Mouse (Mus musculus) stomach, postnatal 0 days (tissue): ENCODE results near the gene Ube2e2. TPM values are rescaled to one million over a fixed set of nuclear protein-coding genes. Genes with fewer than 3 reads are reported as not detected.
"Not testable (repeated sequence)": the region's sequence is repeated elsewhere in the genome, so short reads cannot be mapped to it uniquely, and the experiment has no call there.

ENCODE experiments used
- ATAC-seq: fragments of 200-750 bp; cut with Nextera tagmentation; 2 replicates; pipeline ENCODE4 v1.8.0; 2017; ENCODE audit not compliant: low FRiP score, low TSS enrichment
- DNase-seq: peaks from one replicate; pipeline ENCODE4 v3.0.0-alpha.2; 2016; ENCODE audit warnings: low spot score
- H3K27ac ChIP-seq: fragments of 300-500 bp; sonication (generic); replicated peaks from 2 replicates; pipeline ENCODE4 v1.5.1; 2014; ENCODE audit warnings: mild to moderate bottlenecking, control low read depth
- H3K27me3 ChIP-seq: fragments of 300-500 bp; sonication (generic); 2 replicates; pipeline ENCODE4 v1.6.1; 2014; ENCODE audit warnings: low read length; ENCODE audit not compliant: control insufficient read depth, insufficient read depth
- H3K36me3 ChIP-seq: fragments of 300-500 bp; sonication (generic); 2 replicates; pipeline ENCODE4 v1.6.1; 2014; ENCODE audit warnings: low read length, mixed read lengths; ENCODE audit not compliant: control insufficient read depth, insufficient read depth
- H3K4me1 ChIP-seq: fragments of 300-500 bp; sonication (generic); replicated peaks from 2 replicates; pipeline ENCODE4 v1.6.1; 2014; ENCODE audit warnings: antibody characterized with exemption; ENCODE audit not compliant: control insufficient read depth, insufficient read depth
- H3K4me2 ChIP-seq: fragments of 300-500 bp; sonication (generic); replicated peaks from 2 replicates; pipeline ENCODE4 v1.6.1; 2014; ENCODE audit warnings: low read depth, mild to moderate bottlenecking, control low read depth, moderate library complexity
- H3K4me3 ChIP-seq: fragments of 300-500 bp; sonication (generic); 2 replicates; pipeline ENCODE4 v1.5.1; 2014; ENCODE audit warnings: low read depth, low read length, control low read depth
- H3K9ac ChIP-seq: fragments of 300-500 bp; sonication (generic); 2 replicates; pipeline ENCODE4 v1.6.1; 2014; ENCODE audit warnings: mild to moderate bottlenecking, low read length, control low read depth, mixed read lengths
- H3K9me3 ChIP-seq: fragments of 300-500 bp; sonication (generic); 2 replicates; pipeline ENCODE4 v1.6.1; 2016; ENCODE audit warnings: low read length; ENCODE audit not compliant: control insufficient read depth
- CTCF ChIP-seq: IDR thresholded peaks from 2 replicates; pipeline ENCODE4 v1.5.1; 2016; ENCODE audit warnings: antibody characterized with exemption, low read depth, mild to moderate bottlenecking, moderate library complexity
- EP300 ChIP-seq: optimal IDR thresholded peaks from 2 replicates; pipeline ENCODE3; 2016; ENCODE audit warnings: antibody characterized with exemption
- WGBS: fragments of 180-500 bp; shearing (Covaris S2); extraction: QIAGEN DNeasy Blood & Tissue Kit; methylation state at CpG from one replicate; pipeline ENCODE4 v1.1.7; 2014; 5-methylcytosine and 5-hydroxymethylcytosine counted together
- polyA plus RNA-seq: library from polyadenylated mRNA; unstranded; fragments of >200 nt; fragmentation: Nextera tagmentation; extraction: Ambion mirVana; gene quantifications from 2 replicates; pipeline ENCODE4 v1.2.1, GENCODE M21; 2015

Ube2e2 gene
- polyA plus RNA-seq, 1 experiment from 2014 or later, result 61.5 TPM

DNA sequence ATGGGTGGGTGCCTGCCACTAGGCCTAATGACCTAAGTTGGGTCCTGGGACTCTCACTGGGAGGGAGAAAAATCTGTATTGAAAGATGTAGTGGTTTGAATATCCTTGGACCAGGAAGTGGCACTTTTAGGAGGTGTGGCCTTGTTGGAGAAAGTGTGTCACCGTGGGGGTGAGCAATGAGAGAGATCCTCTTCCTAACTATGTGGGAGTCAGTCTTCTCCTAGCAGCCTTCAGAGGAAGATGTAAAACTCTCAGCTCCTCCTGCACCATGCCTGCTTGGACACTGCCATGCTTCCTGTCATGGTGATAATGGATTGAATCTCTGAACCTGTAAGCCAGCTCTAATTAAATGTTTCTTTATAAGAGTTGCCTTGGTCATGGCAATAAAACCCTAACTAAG lies 338.8 kb downstream of the Ube2e2 start:
- DNase-seq, result no peak
- no peak for ATAC-seq
- H3K4me1 ChIP-seq, result no peaks in the 10 kb centered on the region
- no peak for TF ChIP-seq CTCF
- no peak overlapping the region for H3K4me2 ChIP-seq
- no peaks in the 10 kb centered on the region for H3K36me3 ChIP-seq
- no peaks in the 10 kb centered on the region for H3K27me3 ChIP-seq
- H3K9ac ChIP-seq, result no peak overlapping the region
- WGBS, result 59% methylated on average over 1 of the region's 1 CpGs
- no peak overlapping the region for H3K27ac ChIP-seq
- no peaks in the 10 kb centered on the region for H3K9me3 ChIP-seq
- H3K4me3 ChIP-seq, result no peak overlapping the region

DNA sequence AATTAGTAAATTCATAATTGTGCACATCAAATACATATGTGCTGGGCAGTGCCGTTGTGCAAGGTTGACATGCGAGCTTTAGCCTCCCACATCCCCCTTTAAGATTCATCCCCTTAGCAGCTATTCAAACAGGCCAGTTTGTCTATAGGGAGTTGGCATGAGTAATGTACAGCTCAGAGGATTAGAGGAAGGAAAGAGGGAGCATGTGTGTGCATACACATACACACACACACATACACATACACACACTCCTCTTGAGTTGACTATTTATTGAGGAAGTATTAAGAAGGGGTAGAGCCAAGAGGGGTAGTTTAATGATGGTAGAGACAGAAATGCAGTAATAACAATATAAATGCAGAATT lies 339.5 kb downstream of the Ube2e2 start:
- no peak for DNase-seq
- ATAC-seq, result peak; percentile 60; the same call in 1 of the 2 replicates
- Histone ChIP-seq H3K9me3 (no peaks in the 10 kb centered on the region), H3K4me1 (no peaks in the 10 kb centered on the region), H3K27me3 (no peaks in the 10 kb centered on the region), H3K4me2 (no peak overlapping the region), H3K36me3 (no peaks in the 10 kb centered on the region), H3K4me3 (no peak overlapping the region), H3K9ac (no peak overlapping the region), H3K27ac (no peak overlapping the region)
- no peak for TF ChIP-seq EP300
- TF ChIP-seq CTCF, result no peak
- WGBS, result 49% methylated on average over 2 of the region's 2 CpGs

DNA sequence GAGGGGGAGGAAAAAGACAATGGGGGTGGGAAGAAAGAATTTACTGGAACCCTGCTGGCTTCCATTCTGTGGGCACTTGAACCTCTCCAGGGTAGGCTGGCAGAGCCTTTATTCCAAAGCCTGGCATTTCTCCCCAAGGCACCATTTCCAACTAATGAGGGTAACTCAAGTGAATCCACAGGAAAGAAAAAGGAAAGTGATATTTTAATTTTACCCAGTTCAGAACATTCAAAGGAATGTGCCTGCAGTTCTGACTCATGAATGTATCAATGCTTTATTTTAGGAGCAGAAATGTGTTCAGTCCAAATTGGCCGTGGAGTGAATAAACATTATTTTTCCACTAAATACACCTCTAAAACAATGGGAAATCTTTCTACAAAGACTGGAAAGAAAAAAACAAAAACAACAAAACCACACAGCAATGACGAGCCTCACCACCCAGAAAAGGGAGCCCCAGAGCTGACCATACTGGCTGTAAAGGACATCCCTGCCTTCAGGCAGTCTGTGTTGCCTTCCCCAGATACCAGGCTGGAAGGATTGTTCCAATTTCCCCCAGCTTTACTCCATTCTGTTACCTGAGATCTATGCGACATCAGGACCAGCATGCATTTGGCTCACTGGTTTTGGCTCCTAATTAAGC lies 340.0 kb downstream of the Ube2e2 start:
- H3K4me2 ChIP-seq, result no peak overlapping the region
- H3K4me1 ChIP-seq, result no peaks in the 10 kb centered on the region
- H3K9me3 ChIP-seq, result no peaks in the 10 kb centered on the region
- no peak overlapping the region for H3K27ac ChIP-seq
- H3K27me3 ChIP-seq, result no peaks in the 10 kb centered on the region
- H3K36me3 ChIP-seq, result no peaks in the 10 kb centered on the region
- no peak for ATAC-seq
- no peak for TF ChIP-seq EP300
- no peak for TF ChIP-seq CTCF
- no peak overlapping the region for H3K9ac ChIP-seq
- H3K4me3 ChIP-seq, result no peak overlapping the region
- WGBS, result 57% methylated on average over 3 of the region's 3 CpGs
- no peak for DNase-seq

DNA sequence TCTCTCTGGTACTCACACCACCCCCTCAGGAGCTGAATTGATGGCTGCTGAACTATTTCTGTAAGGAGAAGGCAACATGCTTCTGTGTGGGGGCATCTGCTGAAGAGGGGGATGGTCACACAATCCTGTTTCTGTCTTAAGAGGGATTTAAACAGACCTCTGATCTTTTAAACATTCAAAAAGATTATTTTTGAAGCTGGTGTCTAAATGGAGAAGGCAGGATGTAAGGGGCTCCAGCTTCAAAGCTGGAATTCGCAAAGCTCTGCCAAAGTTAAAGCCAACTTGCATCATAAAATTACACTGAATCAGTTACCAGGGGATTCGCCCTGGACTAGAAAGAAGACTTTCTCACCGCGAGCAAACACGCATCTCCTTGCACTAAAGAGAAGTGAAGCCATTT lies 346.5 kb downstream of the Ube2e2 start:
- ATAC-seq (no peak), DNase-seq (no peak)
- 49% methylated on average over 5 of the region's 5 CpGs for WGBS
- no peak overlapping the region for H3K4me3 ChIP-seq
- TF ChIP-seq EP300 (no peak), CTCF (no peak)
- no peak overlapping the region for H3K4me2 ChIP-seq
- no peaks in the 10 kb centered on the region for H3K9me3 ChIP-seq
- no peak overlapping the region for H3K27ac ChIP-seq
- no peaks in the 10 kb centered on the region for H3K4me1 ChIP-seq
- no peaks in the 10 kb centered on the region for H3K27me3 ChIP-seq
- H3K36me3 ChIP-seq, result no peaks in the 10 kb centered on the region
- no peak overlapping the region for H3K9ac ChIP-seq

DNA sequence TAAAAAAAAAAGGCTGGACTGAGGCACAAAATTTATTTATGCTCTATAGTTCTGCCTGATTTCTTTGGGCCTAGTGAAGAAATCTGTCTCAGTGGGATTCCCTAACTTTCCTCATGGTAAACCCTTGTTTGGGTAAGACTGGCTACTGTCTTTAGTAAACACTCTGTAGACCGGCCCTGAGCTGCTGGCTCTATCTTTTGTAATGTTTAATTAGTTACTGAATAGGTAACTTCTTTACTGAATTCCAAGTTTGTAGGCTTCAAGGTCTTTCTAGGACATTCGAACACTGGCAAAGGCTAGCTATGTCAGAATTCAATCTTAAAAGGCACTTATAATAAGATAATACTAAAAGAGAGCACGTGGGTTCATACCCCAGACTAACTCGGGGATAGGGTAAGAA lies 355.0 kb downstream of the Ube2e2 start:
- ATAC-seq, result not testable (repeated sequence)

DNA sequence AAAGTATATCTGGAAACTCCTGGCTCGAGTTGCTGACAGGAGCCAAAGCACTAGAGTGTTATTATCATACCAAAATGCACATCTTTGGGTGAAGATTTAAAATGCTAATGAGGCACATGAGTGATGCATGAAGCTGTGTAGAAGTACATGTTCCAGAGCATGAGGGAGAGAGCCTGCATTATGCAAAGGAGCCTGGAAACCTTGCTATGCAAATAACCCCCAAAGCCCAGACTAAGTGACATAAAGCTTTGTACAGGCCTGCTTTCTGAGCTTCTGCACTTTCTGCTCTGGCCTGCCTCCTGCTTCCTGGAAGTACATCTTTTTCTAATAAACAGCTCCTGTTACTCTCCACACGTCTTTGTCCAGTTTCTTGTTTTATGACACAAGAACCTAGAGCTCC lies 363.2 kb downstream of the Ube2e2 start:
- 58% methylated on average over 2 of the region's 2 CpGs for WGBS
- H3K27me3 ChIP-seq, result no peaks in the 10 kb centered on the region
- TF ChIP-seq CTCF, result no peak
- TF ChIP-seq EP300, result no peak
- H3K4me1 ChIP-seq, result no peaks in the 10 kb centered on the region
- no peak overlapping the region for H3K4me3 ChIP-seq
- no peaks in the 10 kb centered on the region for H3K36me3 ChIP-seq
- no peak for DNase-seq
- no peak overlapping the region for H3K27ac ChIP-seq
- H3K4me2 ChIP-seq, result no peak overlapping the region
- H3K9me3 ChIP-seq, result no peaks in the 10 kb centered on the region
- H3K9ac ChIP-seq, result no peak overlapping the region
- no peak for ATAC-seq

More for the DNA sequence above, 355.0 kb downstream of the Ube2e2 start:
- 75% methylated on average over 4 of the region's 4 CpGs for WGBS
- not testable (repeated sequence) for H3K4me2 ChIP-seq, H3K4me3 ChIP-seq, H3K27ac ChIP-seq, H3K4me1 ChIP-seq, H3K27me3 ChIP-seq, H3K9me3 ChIP-seq, H3K9ac ChIP-seq, H3K36me3 ChIP-seq, DNase-seq
